Mouse (Mus musculus) forebrain, embryonic 14.5 days (tissue): ENCODE measurements at regions not wholly inside any gene's neighbourhood (a gene's known extent, or its start where the extent isn't known, plus 50 kb on each side); places are given as distances from the start of the nearest gene placed in this dataset.

Source experiments
- ATAC-seq: fragments of 200-750 bp; cut with Nextera tagmentation; 2 replicates; pipeline ENCODE4 v1.8.0; 2017; ENCODE audit warnings: mild to moderate bottlenecking, moderate library complexity
- DNase-seq: peaks from one replicate; pipeline ENCODE4 v3.0.0-alpha.2; 2015; ENCODE audit warnings: low spot score
- H3K27ac ChIP-seq: fragments of 300-500 bp; sonication (generic); 2 replicates; pipeline ENCODE4 v1.5.1; 2014; ENCODE audit warnings: low read depth, mild to moderate bottlenecking, control low read depth, low read length, moderate library complexity
- H3K27me3 ChIP-seq: fragments of 300-500 bp; sonication (generic); replicated peaks from 2 replicates; pipeline ENCODE4 v1.6.1; 2014; ENCODE audit warnings: low read length, control low read depth, mixed read lengths; ENCODE audit not compliant: control insufficient read depth, insufficient read depth
- H3K36me3 ChIP-seq: fragments of 300-500 bp; sonication (generic); 2 replicates; pipeline ENCODE4 v1.6.1; 2014; ENCODE audit warnings: low read length, control low read depth; ENCODE audit not compliant: control insufficient read depth, insufficient read depth
- H3K4me1 ChIP-seq: fragments of 300-500 bp; sonication (generic); 2 replicates; pipeline ENCODE4 v1.6.1; 2014; ENCODE audit warnings: antibody characterized with exemption, low read length, control low read depth; ENCODE audit not compliant: control insufficient read depth, insufficient read depth
- H3K4me2 ChIP-seq: fragments of 300-500 bp; sonication (generic); 2 replicates; pipeline ENCODE4 v1.6.1; 2014; ENCODE audit warnings: mild to moderate bottlenecking, control low read depth, low read length
- H3K4me3 ChIP-seq: fragments of 300-500 bp; sonication (generic); 2 replicates; pipeline ENCODE4 v1.5.1; 2014; ENCODE audit warnings: low read depth, low read length, control low read depth
- H3K9ac ChIP-seq: fragments of 300-500 bp; sonication (generic); 2 replicates; pipeline ENCODE4 v1.6.1; 2014; ENCODE audit warnings: mild to moderate bottlenecking, low read length, control low read depth, moderate library complexity
- H3K9me3 ChIP-seq: fragments of 300-500 bp; sonication (generic); replicated peaks from 2 replicates; pipeline ENCODE4 v1.6.1; 2016; ENCODE audit warnings: low read length, control low read depth, mixed read lengths; ENCODE audit not compliant: control insufficient read depth
- WGBS: fragments of 180-500 bp; shearing (Covaris S2); extraction: QIAGEN DNeasy Blood & Tissue Kit; methylation state at CpG from one replicate; pipeline ENCODE4 v1.1.7; 2014; 5-methylcytosine and 5-hydroxymethylcytosine counted together

DNA sequence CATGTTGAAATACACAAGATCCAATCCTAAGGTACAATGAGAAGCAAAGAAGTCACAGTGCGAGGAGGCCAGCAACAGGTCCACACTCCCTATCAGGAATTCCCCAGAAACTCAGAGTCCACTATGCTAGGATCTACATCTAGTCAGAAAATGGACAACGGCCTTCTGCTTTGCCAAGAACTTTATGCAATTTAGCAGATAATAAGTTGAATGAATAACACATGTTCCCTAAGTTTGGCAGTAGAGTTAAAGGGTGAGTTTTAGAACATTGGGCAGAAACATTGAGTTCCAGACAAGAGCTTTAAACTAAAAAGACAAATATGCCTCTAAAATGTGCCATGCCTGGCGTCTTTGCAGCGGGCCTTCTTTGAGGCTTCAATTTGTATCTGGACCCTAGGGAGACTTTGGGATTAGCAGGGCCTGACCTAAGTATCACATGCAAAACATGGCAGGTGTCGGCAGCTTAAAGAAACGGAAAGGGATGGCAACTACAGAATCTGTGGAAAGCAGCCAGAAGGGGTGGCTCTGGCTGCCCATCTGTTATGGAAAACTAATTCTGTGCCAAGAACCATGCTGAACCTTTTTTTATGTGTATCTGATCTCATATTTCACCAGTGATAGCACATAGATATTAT, 600.6 kb upstream of the Nox3 start:
- 70% methylated on average over 6 of the region's 6 CpGs for WGBS
- Histone ChIP-seq H3K4me3 (no peak overlapping the region), H3K9me3 (no peaks in the 10 kb centered on the region), H3K4me2 (no peak overlapping the region), H3K4me1 (0 out of 2 replicates have a peak, but pooled peaks cover 3% of the 10 kb centered on the region), H3K9ac (no peak overlapping the region), H3K27ac (no peak overlapping the region), H3K36me3 (no peaks in the 10 kb centered on the region), H3K27me3 (no peaks in the 10 kb centered on the region)
- ATAC-seq (0 out of 2 replicates have a peak, but pooled peaks have one; percentile 29), DNase-seq (peak; percentile 68)

DNA sequence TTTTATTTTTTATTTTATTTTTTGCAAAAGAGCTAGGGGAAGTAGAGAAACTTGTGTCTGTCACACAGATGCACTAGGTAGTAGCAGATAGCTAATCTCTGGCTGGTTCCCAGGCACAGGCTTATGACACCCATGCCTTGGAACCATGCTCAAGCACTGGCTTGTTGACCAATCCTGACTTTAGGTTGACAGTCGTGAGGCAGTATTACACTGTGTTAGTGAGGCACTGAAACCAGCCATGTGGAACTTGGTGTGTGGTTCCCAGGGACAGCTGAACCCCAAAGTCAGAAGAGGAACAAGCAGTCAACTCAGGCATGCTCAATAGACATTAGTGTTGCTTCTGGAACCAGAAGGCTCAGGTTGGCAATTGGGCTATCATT, 601.1 kb upstream of the Nox3 start:
- 69% methylated on average over 1 of the region's 1 CpGs for WGBS
- DNase-seq (no peak), ATAC-seq (peak; percentile 40; the same call in 1 of the 2 replicates)
- no peaks in the 10 kb centered on the region for H3K9me3 ChIP-seq
- 0 out of 2 replicates have a peak, but pooled peaks cover 3% of the 10 kb centered on the region for H3K4me1 ChIP-seq
- H3K9ac ChIP-seq, result no peak overlapping the region
- H3K27me3 ChIP-seq, result no peaks in the 10 kb centered on the region
- H3K4me3 ChIP-seq, result no peak overlapping the region
- no peaks in the 10 kb centered on the region for H3K36me3 ChIP-seq
- H3K27ac ChIP-seq, result no peak overlapping the region
- H3K4me2 ChIP-seq, result no peak overlapping the region

DNA sequence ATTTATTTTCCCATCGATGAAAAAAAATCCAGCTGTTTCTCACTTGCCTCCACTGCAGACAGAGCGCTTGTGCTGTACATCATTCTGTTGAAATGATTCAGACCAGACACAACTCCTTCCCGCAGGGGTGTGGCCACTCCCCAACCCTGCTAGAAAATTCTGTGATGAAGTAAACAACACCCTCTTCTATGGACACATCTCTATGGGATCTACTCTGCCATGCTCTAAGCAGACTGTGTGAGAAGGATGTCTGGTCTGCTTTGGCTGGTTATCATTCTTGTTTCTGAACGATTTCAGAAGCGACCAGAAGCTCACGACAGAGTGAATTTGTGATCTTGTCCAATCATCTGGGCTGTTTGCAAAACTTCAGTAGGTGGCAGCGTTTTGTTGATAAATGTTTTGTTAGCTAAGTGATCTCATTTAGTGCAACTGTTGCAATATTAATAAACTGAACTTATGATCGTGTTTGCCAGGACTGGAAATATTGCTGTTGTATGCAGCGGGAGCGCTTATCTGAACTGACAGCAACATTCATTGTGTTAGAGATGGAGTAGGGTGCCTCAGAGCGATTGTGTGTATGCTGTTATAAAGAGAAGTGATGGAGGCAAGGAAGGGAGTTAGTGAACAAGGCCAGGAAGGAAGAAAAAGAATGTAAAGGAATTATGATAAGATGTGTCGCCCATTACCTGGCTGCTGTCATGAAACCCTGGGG, 605.2 kb upstream of the Nox3 start:
- no peaks in the 10 kb centered on the region for H3K27me3 ChIP-seq
- H3K4me2 ChIP-seq, result no peak overlapping the region
- no peaks in the 10 kb centered on the region for H3K36me3 ChIP-seq
- H3K9ac ChIP-seq, result no peak overlapping the region
- ATAC-seq, result no peak
- whole genome bisulfite sequencing, result 85% methylated on average over 12 of the region's 12 CpGs
- H3K9me3 ChIP-seq, result no peaks in the 10 kb centered on the region
- 0 out of 2 replicates have a peak, but pooled peaks cover 3% of the 10 kb centered on the region for H3K4me1 ChIP-seq
- no peak overlapping the region for H3K4me3 ChIP-seq
- no peak for DNase-seq
- H3K27ac ChIP-seq, result no peak overlapping the region

DNA sequence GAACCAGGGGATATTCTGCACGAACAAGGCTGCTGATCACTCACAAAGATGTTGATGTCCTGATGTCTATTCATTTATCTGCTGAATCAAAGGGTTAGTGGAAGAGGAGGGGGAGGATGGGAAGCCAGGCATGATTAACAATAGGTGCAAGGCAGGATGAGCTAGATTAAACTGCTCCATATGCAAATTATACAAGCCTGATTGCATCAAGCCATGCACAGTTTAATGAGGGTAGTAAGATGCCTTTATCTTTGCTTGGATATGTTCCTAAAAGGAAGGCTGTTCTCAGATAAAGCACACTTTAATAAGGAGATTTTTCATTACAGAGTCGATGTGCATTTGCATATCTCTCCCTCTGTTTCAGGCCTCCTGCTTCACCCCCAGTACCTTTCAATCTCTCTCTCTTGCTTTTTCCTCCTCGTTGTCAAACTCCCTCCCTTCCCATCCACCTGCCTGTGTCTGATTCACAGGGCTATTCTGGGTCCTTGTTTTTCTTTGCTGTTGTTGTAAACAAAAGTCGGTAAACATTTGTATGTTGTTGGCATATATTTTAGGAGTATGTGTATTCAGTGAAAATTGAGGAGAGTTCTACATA, 615.8 kb upstream of the Nox3 start:
- H3K27ac ChIP-seq, result no peak overlapping the region; the same call in 1 of the 2 replicates
- no peak overlapping the region for H3K4me3 ChIP-seq
- no peaks in the 10 kb centered on the region for H3K9me3 ChIP-seq
- no peaks in the 10 kb centered on the region for H3K27me3 ChIP-seq
- 15% methylated on average over 4 of the region's 4 CpGs for WGBS
- no peaks in the 10 kb centered on the region; the same call in 1 of the 2 replicates for H3K4me1 ChIP-seq
- peak; percentile 79 for ATAC-seq
- peak; percentile 59 for DNase-seq
- H3K36me3 ChIP-seq, result no peaks in the 10 kb centered on the region
- H3K9ac ChIP-seq, result no peak overlapping the region
- H3K4me2 ChIP-seq, result no peak overlapping the region

DNA sequence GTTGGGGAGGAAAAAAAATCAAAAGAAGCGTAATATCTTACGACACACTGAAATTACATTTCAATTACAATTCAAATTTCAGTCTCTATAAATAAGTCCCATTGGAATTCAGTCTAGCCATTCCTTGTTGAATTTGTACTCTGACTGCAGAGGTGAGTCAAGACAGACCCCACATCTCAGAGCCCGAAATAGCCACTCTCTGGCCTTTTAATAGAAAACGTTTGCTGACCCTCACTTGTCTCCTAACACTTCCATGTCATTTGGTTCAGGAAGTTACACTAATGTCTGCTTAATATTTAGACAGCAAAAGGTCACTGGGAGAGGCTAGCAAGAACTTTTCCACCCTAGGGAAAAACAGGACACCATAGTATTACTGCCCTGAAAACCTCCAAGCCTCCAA, 623.1 kb upstream of the Nox3 start:
- no peak for ATAC-seq
- no peaks in the 10 kb centered on the region for H3K4me1 ChIP-seq
- H3K4me2 ChIP-seq, result no peak overlapping the region
- DNase-seq, result no peak
- H3K9me3 ChIP-seq, result no peaks in the 10 kb centered on the region
- H3K27ac ChIP-seq, result no peak overlapping the region
- no peak overlapping the region for H3K4me3 ChIP-seq
- WGBS, result 89% methylated on average over 4 of the region's 4 CpGs
- no peak overlapping the region for H3K9ac ChIP-seq
- no peaks in the 10 kb centered on the region for H3K36me3 ChIP-seq
- no peaks in the 10 kb centered on the region for H3K27me3 ChIP-seq

DNA sequence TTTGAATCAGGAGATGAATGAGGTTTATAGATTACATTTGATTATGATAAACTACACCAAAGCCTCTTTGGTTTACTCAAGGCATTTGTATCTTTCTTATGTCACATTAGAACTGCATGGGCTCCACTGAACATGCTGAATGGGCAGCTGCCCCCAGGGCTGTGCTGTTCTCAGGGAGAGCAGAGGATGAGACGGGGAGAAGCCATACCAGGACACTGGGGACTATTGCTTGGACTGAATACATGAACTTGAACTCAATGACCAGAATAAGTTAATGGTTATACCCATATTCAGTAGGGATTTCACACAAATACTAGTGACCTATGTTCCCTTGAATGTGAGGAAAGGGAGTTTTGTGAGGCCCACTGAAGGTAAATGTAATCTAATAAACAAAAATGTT, 632.7 kb upstream of the Nox3 start:
- Histone ChIP-seq H3K9me3 (no peaks in the 10 kb centered on the region), H3K27me3 (no peaks in the 10 kb centered on the region), H3K4me1 (peaks cover 6% of the 10 kb centered on the region; the same call in 1 of the 2 replicates), H3K4me2 (no peak overlapping the region), H3K9ac (no peak overlapping the region), H3K27ac (no peak overlapping the region), H3K36me3 (no peaks in the 10 kb centered on the region), H3K4me3 (no peak overlapping the region)
- WGBS, result 71% methylated on average over 1 of the region's 1 CpGs
- DNase-seq, result no peak
- no peak for ATAC-seq

DNA sequence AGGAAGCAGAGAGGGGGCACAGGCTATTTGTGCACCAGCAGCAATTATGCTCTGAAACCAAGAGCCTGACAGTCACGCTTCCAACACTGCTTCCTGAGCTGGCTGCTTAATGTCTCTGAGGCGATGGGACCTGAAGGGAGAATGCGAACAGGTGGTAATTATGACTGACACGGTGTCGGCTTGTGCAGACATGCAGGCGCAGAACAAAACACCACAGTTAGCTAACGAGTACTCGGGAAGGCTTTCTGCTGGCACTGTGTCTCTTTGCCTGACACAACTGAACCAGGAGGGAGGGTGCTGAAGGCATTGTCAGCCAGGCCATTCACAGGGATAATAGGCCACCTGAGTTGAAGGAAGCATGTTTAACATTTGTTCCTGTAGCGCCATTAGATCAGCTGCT, 635.6 kb upstream of the Nox3 start:
- H3K9ac ChIP-seq, result no peak overlapping the region
- no peaks in the 10 kb centered on the region for H3K36me3 ChIP-seq
- no peaks in the 10 kb centered on the region for H3K9me3 ChIP-seq
- ATAC-seq, result 0 out of 2 replicates have a peak, but pooled peaks have one; percentile 15
- H3K4me3 ChIP-seq, result no peak overlapping the region
- DNase-seq, result peak; percentile 61
- H3K27me3 ChIP-seq, result no peaks in the 10 kb centered on the region
- H3K4me1 ChIP-seq, result peaks cover 6% of the 10 kb centered on the region; the same call in 1 of the 2 replicates
- H3K4me2 ChIP-seq, result no peak overlapping the region
- H3K27ac ChIP-seq, result peak overlapping the region; percentile 29; the same call in 1 of the 2 replicates
- 17% methylated on average over 9 of the region's 9 CpGs for WGBS

DNA sequence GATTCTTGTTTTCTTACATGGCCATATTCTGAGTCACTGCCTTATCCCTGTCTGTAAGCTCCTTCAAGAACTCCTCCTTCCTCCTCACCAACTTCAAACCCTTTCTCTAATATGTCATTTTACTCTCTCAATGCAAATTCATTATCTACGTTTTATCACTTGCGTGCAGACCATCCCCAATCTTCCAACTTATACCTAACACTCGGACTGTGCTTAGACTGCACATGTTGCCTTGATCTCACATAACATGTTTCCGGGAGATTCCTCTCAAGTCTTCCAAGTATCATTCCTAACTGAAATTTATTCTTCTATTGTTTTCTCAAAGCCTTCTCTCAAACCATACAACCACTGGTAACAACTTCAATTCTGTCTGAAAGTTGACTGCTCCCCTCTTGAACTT, 637.0 kb upstream of the Nox3 start:
- no peak for DNase-seq
- H3K4me1 ChIP-seq, result peaks cover 3% of the 10 kb centered on the region; the same call in 1 of the 2 replicates
- H3K27ac ChIP-seq, result no peak overlapping the region
- no peaks in the 10 kb centered on the region for H3K36me3 ChIP-seq
- no peaks in the 10 kb centered on the region for H3K9me3 ChIP-seq
- no peak overlapping the region for H3K9ac ChIP-seq
- WGBS, result 92% methylated on average over 4 of the region's 4 CpGs
- ATAC-seq, result no peak
- H3K4me3 ChIP-seq, result no peak overlapping the region
- no peak overlapping the region for H3K4me2 ChIP-seq
- H3K27me3 ChIP-seq, result no peaks in the 10 kb centered on the region

DNA sequence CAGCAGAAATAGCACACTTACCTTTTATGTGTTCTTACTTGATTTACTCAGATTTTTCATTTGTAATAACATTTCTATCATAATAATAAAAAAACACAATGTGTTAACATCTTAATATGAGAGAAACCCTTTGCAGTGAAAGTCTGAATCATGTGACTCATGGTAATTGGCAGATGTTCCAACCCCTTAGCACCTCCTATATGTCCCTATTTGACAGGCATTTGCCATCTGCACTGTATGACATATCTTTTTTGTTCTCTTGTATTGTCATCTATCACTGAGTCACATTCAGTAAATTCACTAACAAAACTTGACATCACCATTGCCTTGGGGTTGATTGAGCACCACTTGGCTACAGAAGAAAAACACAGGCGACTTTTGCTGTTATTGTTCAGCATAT, 641.1 kb upstream of the Arid1b start:
- H3K27ac ChIP-seq, result no peak overlapping the region
- H3K9me3 ChIP-seq, result no peaks in the 10 kb centered on the region
- 79% methylated on average over 1 of the region's 1 CpGs for WGBS
- DNase-seq, result no peak
- no peak overlapping the region for H3K4me2 ChIP-seq
- no peaks in the 10 kb centered on the region for H3K36me3 ChIP-seq
- no peaks in the 10 kb centered on the region for H3K4me1 ChIP-seq
- H3K27me3 ChIP-seq, result no peaks in the 10 kb centered on the region
- H3K4me3 ChIP-seq, result no peak overlapping the region
- no peak for ATAC-seq
- H3K9ac ChIP-seq, result no peak overlapping the region
